Mouse (Mus musculus) liver, embryonic 14.5 days (tissue): ENCODE data around the gene Tbc1d10b.

Experiments
- CTCF ChIP-seq: IDR thresholded peaks from 2 replicates; pipeline ENCODE4 v1.5.1; 2016; ENCODE audit warnings: antibody characterized with exemption, low read depth, control low read depth
- EP300 ChIP-seq: IDR thresholded peaks from 2 replicates; pipeline ENCODE4 v1.6.1; 2016; ENCODE audit warnings: antibody characterized with exemption, low read depth

GRCm38 (mm10) chr7:127212432-127213250 lies 4.4 kb upstream of the Tbc1d10b start:
- TF ChIP-seq EP300: no peak
- no peak for TF ChIP-seq CTCF
